Mouse (Mus musculus) midbrain, embryonic 10.5 days (tissue): ENCODE data around the gene Cox20. TPM values are rescaled to one million over a fixed set of nuclear protein-coding genes. Genes with fewer than 3 reads are reported as not detected.
A peak's percentile ranks its signal among the peaks of the same experiment; 100 is the strongest.

Experiments used
- DNase-seq: peaks from one replicate; pipeline ENCODE4 v3.0.0-alpha.2; 2017; ENCODE audit warnings: low spot score
- H3K27ac ChIP-seq: fragments of 300-500 bp; sonication (generic); replicated peaks from 2 replicates; pipeline ENCODE4 v1.5.1; 2016; ENCODE audit warnings: mild to moderate bottlenecking
- H3K27me3 ChIP-seq: fragments of 300-500 bp; sonication (generic); 2 replicates; pipeline ENCODE4 v1.6.1; 2016; ENCODE audit warnings: low read depth, mild to moderate bottlenecking; ENCODE audit not compliant: poor library complexity, severe bottlenecking
- H3K36me3 ChIP-seq: fragments of 300-500 bp; sonication (generic); 2 replicates; pipeline ENCODE4 v1.6.1; 2016; ENCODE audit warnings: mild to moderate bottlenecking, moderate library complexity
- H3K4me1 ChIP-seq: fragments of 300-500 bp; sonication (generic); 2 replicates; pipeline ENCODE4 v1.6.1; 2016
- H3K4me3 ChIP-seq: fragments of 300-500 bp; sonication (generic); 2 replicates; pipeline ENCODE4 v1.5.1; 2016; ENCODE audit warnings: mild to moderate bottlenecking, moderate library complexity
- H3K9me3 ChIP-seq: fragments of 300-500 bp; sonication (generic); replicated peaks from 2 replicates; pipeline ENCODE4 v1.6.1; 2016; ENCODE audit warnings: mild to moderate bottlenecking
- WGBS: fragments of 180-500 bp; shearing (Covaris S2); methylation state at CpG from one replicate; pipeline ENCODE4 v1.1.7; 2016; 5-methylcytosine and 5-hydroxymethylcytosine counted together
- polyA plus RNA-seq: library from polyadenylated mRNA; unstranded; fragments of >200 nt; fragmentation: Nextera tagmentation; extraction: Ambion mirVana; gene quantifications from 2 replicates; pipeline ENCODE4 v1.2.1, GENCODE M21; 2016

Cox20 gene
- polyA plus RNA-seq, 1 experiment from 2014 or later: 96.1 TPM

GRCm38 (mm10) chr1:178309487-178309886 lies 9.4 kb upstream of the Cox20 start:
- H3K4me1 ChIP-seq: no peaks in the 10 kb centered on the region
- no peaks in the 10 kb centered on the region for H3K27me3 ChIP-seq
- no peak overlapping the region for H3K4me3 ChIP-seq
- H3K36me3 ChIP-seq: no peaks in the 10 kb centered on the region
- WGBS: 80% methylated on average over 2 of the region's 2 CpGs
- H3K9me3 ChIP-seq: no peaks in the 10 kb centered on the region
- no peak for DNase-seq
- no peak overlapping the region for H3K27ac ChIP-seq

GRCm38 (mm10) chr1:178310128-178310527 lies 8.8 kb upstream of the Cox20 start:
- WGBS: 65% methylated on average over 1 of the region's 1 CpGs

GRCm38 (mm10) chr1:178313039-178313597 lies 5.8 kb upstream of the Cox20 start:
- no peak for DNase-seq
- H3K4me1 ChIP-seq: peaks cover 10% of the 10 kb centered on the region
- H3K27ac ChIP-seq: no peak overlapping the region
- no peaks in the 10 kb centered on the region for H3K36me3 ChIP-seq
- H3K9me3 ChIP-seq: no peaks in the 10 kb centered on the region
- no peaks in the 10 kb centered on the region for H3K27me3 ChIP-seq
- 97% methylated on average over 1 of the region's 1 CpGs for WGBS
- no peak overlapping the region for H3K4me3 ChIP-seq

More at GRCm38 (mm10) chr1:178310128-178310527, 8.8 kb upstream of the Cox20 start:
- Histone ChIP-seq H3K27me3 (no peaks in the 10 kb centered on the region), H3K4me1 (no peaks in the 10 kb centered on the region), H3K27ac (no peak overlapping the region), H3K36me3 (no peaks in the 10 kb centered on the region), H3K4me3 (no peak overlapping the region), H3K9me3 (no peaks in the 10 kb centered on the region)
- DNase-seq: no peak

- no peak overlapping the region for H3K27ac ChIP-seq
- no peaks in the 10 kb centered on the region for H3K27me3 ChIP-seq
- H3K4me1 ChIP-seq: peaks cover 10% of the 10 kb centered on the region
- no peak for DNase-seq
- no peaks in the 10 kb centered on the region for H3K36me3 ChIP-seq
- 83% methylated on average over 2 of the region's 2 CpGs for WGBS
- no peak overlapping the region for H3K4me3 ChIP-seq
- no peaks in the 10 kb centered on the region for H3K9me3 ChIP-seq
These were observed 4.7 kb upstream of the Cox20 start for GRCm38 (mm10) chr1:178314236-178314635.

- peak; percentile 9 for DNase-seq
- H3K36me3 ChIP-seq: peaks cover 24% of the 10 kb centered on the region
- H3K27ac ChIP-seq: peak overlapping the region; percentile 100
- peaks cover 34% of the 10 kb centered on the region for H3K4me1 ChIP-seq
- H3K9me3 ChIP-seq: no peaks in the 10 kb centered on the region
- H3K4me3 ChIP-seq: peak overlapping the region; percentile 69
- no peaks in the 10 kb centered on the region for H3K27me3 ChIP-seq
- WGBS: 64% methylated on average over 10 of the region's 10 CpGs
These were observed 1.5 kb upstream of the Cox20 start for GRCm38 (mm10) chr1:178317275-178318001.

GRCm38 (mm10) chr1:178318002-178318388 lies 935 bp upstream of the Cox20 start:
- no peaks in the 10 kb centered on the region for H3K27me3 ChIP-seq
- no peak for DNase-seq
- H3K27ac ChIP-seq: peak overlapping the region; percentile 100
- peak overlapping the region; percentile 69 for H3K4me3 ChIP-seq
- H3K36me3 ChIP-seq: peaks cover 30% of the 10 kb centered on the region
- H3K9me3 ChIP-seq: no peaks in the 10 kb centered on the region
- peaks cover 34% of the 10 kb centered on the region for H3K4me1 ChIP-seq
- WGBS: under 1% methylated on average over 17 of the region's 17 CpGs

- Histone ChIP-seq H3K4me3 (peak overlapping the region; percentile 69), H3K27me3 (no peaks in the 10 kb centered on the region), H3K27ac (peak overlapping the region; percentile 100), H3K9me3 (no peaks in the 10 kb centered on the region), H3K36me3 (peaks cover 44% of the 10 kb centered on the region), H3K4me1 (peaks cover 34% of the 10 kb centered on the region)
- DNase-seq: no peak
- WGBS: 2% methylated on average over 12 of the region's 12 CpGs
These were observed 536 bp downstream of the Cox20 start for GRCm38 (mm10) chr1:178319295-178320037.

GRCm38 (mm10) chr1:178320038-178320722 lies 1.2 kb downstream of the Cox20 start:
- 30% methylated on average over 8 of the region's 8 CpGs for WGBS
- no peaks in the 10 kb centered on the region for H3K9me3 ChIP-seq
- H3K4me1 ChIP-seq: peaks cover 34% of the 10 kb centered on the region
- peak overlapping the region; percentile 100 for H3K27ac ChIP-seq
- peak; percentile 19 for DNase-seq
- peak overlapping the region; percentile 69 for H3K4me3 ChIP-seq
- peaks cover 51% of the 10 kb centered on the region for H3K36me3 ChIP-seq
- H3K27me3 ChIP-seq: no peaks in the 10 kb centered on the region

- Histone ChIP-seq H3K27me3 (no peaks in the 10 kb centered on the region), H3K27ac (peak overlapping the region; percentile 100; the same call in 1 of the 2 replicates), H3K4me1 (peaks cover 34% of the 10 kb centered on the region), H3K9me3 (no peaks in the 10 kb centered on the region), H3K4me3 (peak overlapping the region; percentile 69), H3K36me3 (peaks cover 59% of the 10 kb centered on the region)
- WGBS: 57% methylated on average over 5 of the region's 5 CpGs
- peak; percentile 14 for DNase-seq
These were observed 2.0 kb downstream of the Cox20 start for GRCm38 (mm10) chr1:178320723-178321590.

- 82% methylated on average over 4 of the region's 4 CpGs for WGBS
- Histone ChIP-seq H3K9me3 (no peaks in the 10 kb centered on the region), H3K36me3 (peaks cover 68% of the 10 kb centered on the region), H3K4me3 (0 out of 2 replicates have a peak overlapping the region, but pooled peaks have one; percentile 69), H3K4me1 (peaks cover 30% of the 10 kb centered on the region), H3K27me3 (no peaks in the 10 kb centered on the region), H3K27ac (no peak overlapping the region)
- DNase-seq: peak; percentile 10
These were observed 2.9 kb downstream of the Cox20 start for GRCm38 (mm10) chr1:178321730-178322357.

GRCm38 (mm10) chr1:178323235-178323634 lies 4.3 kb downstream of the Cox20 start:
- Histone ChIP-seq H3K9me3 (no peaks in the 10 kb centered on the region), H3K27me3 (no peaks in the 10 kb centered on the region), H3K4me3 (no peak overlapping the region), H3K4me1 (peaks cover 24% of the 10 kb centered on the region), H3K36me3 (peaks cover 82% of the 10 kb centered on the region), H3K27ac (no peak overlapping the region)
- 88% methylated on average over 1 of the region's 1 CpGs for WGBS
- peak; percentile 8 for DNase-seq
